ENCODE assay signal across 16 mouse cellular contexts in the genomic region with DNA sequence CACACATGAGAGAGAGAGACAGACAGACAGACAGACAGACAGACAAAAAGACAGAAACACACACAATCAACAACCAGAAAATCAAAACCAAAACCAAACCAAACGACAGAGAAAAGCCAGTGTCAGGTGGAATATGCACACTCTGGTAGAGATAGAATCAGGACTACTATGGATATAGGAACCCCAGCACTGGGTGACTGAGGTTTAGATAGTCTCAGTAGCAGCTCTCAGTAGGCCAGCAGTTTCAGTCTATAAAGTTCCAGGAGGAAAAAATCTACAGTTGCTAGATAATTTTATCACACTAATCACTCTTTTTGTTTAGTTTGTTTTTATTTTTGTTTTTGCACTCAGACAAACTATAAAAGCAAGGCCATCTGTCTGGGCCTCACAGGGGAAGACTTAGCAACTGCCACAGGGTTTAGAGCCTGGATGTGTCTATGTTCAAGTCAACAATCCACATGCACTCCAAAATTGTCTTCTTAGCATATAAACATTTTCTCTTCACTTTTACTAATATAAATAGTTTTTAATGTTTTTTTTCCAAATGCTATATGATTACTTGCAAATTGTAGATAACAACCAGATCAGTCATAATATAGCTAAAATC.
"Had no signal": no experiment of that assay in that cellular context is flagged by ENCODE, and none has a peak within 500 bp of the region (broad histone marks: within the 10 kb centered on the region; RNA-seq: fewer than 3 reads in every experiment).

No protein-coding gene starts in this region.

- H3K4me2 ChIP-seq: neural tube, embryonic 13.5 days; neural tube, embryonic 15.5 days; stomach, embryonic 15.5 days had no signal

- H3K9me3 ChIP-seq: neural tube, embryonic 13.5 days; neural tube, embryonic 15.5 days; stomach, embryonic 15.5 days had no signal

- H3K9ac ChIP-seq: neural tube, embryonic 13.5 days; neural tube, embryonic 15.5 days; stomach, embryonic 15.5 days had no signal

- DNase-seq: retina, postnatal 1 day; right cerebral cortex, adult 18-20 months; right cerebral cortex, postnatal 14 days; right cerebral cortex, postnatal 25 days; right cerebral cortex, postnatal 4 days; spleen, adult 18-20 months; thymus, adult 18-20 months; thymus, adult 2 months; thymus, postnatal 14 days; thymus, postnatal 25 days; thymus, postnatal 36 days; thymus, postnatal 4 days had no signal

- H3K4me1 ChIP-seq: neural tube, embryonic 13.5 days; neural tube, embryonic 15.5 days; stomach, embryonic 15.5 days had no signal

- H3K27me3 ChIP-seq: neural tube, embryonic 13.5 days; neural tube, embryonic 15.5 days; stomach, embryonic 15.5 days had no signal

- H3K27ac ChIP-seq: neural tube, embryonic 13.5 days; neural tube, embryonic 15.5 days; stomach, embryonic 15.5 days; stomach, postnatal 0 days had no signal

- H3K36me3 ChIP-seq: neural tube, embryonic 13.5 days; neural tube, embryonic 15.5 days; stomach, embryonic 15.5 days had no signal

- H3K4me3 ChIP-seq: neural tube, embryonic 13.5 days; neural tube, embryonic 15.5 days; stomach, embryonic 15.5 days had no signal
